Mouse (Mus musculus): Measurements from ENCODE around the gene Lcn10. TPM values are rescaled to one million over a fixed set of nuclear protein-coding genes. Genes with fewer than 3 reads are reported as not detected.

Lcn10 gene
- polyA plus RNA-seq (2015; fragmentation: Nextera tagmentation; extraction: Ambion mirVana): not detected in 2 replicates

DNA sequence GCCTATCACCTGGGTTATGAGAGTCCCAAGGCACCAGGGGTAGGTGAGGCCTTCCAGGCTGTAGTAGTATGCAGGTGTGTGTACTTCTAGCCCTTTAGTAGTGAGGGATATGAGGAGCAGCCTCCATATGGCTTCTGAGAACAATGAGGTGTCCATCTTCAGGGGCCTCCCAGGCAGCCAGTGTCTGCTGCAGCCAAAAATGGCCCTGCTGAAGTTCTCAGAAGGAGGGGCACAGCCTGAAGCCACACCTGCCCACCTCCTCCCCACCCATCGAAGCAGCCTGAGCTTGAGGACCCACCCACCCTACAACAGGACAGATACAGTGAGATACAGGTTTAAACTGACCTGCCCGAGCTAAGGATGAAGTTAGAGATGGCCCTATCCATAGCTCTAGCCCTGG is at the start of gene Lcn10:
Lcn10 (plus strand) TSS at position 301 of the 400 bp plus-strand sequence.
- H3K4me1 ChIP-seq: no peaks in the 10 kb centered on the region

DNA sequence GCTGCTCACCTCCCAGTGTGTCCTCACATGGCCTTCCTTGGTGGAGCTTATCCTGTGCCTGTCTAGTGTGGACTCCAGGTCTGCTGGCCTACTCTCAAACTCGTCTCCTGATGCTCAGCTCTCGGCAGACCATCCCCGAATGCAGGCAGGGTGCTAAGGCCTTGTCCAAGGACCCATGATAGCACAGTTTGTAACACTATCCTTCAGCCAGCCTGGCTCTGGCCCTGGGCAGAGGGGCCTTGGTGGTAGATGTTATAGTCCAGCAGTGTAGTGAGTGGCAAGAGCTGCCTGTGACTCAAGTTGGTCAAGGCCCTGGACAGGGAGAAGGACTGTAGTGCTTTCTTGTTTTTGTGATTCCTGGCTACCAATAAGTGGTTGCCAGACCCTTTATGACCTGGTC is 48.9 kb upstream of the Lcn10 start:
- Histone ChIP-seq H3K9ac (no peak overlapping the region), H3K27me3 (no peaks in the 10 kb centered on the region), H3K27ac (no peak overlapping the region), H3K36me3 (ENCODE audit: poor library complexity, severe bottlenecking) (no peaks in the 10 kb centered on the region), H3K4me1 (no peaks in the 10 kb centered on the region), H3K4me2 (no peak overlapping the region), H3K9me3 (replicated peaks) (no peaks in the 10 kb centered on the region), H3K4me3 (no peak overlapping the region)
- ATAC-seq: no peak
- 73% methylated on average over 3 of the region's 3 CpGs for WGBS

More for the DNA sequence above, at the start of gene Lcn10:
- Histone ChIP-seq H3K4me2 (no peak within 1 kb of the TSS), H3K27me3 (peaks cover 2% of the 10 kb centered on the region; the same call in 1 of the 2 replicates), H3K9me3 (replicated peaks) (no peaks in the 10 kb centered on the region), H3K4me3 (no peak within 1 kb of the TSS), H3K27ac (no peak within 1 kb of the TSS), H3K36me3 (ENCODE audit: poor library complexity, severe bottlenecking) (no peaks in the 10 kb centered on the region), H3K9ac (no peak within 1 kb of the TSS)
- ATAC-seq: no peak
- WGBS: 74% methylated on average over 2 of the region's 2 CpGs

DNA sequence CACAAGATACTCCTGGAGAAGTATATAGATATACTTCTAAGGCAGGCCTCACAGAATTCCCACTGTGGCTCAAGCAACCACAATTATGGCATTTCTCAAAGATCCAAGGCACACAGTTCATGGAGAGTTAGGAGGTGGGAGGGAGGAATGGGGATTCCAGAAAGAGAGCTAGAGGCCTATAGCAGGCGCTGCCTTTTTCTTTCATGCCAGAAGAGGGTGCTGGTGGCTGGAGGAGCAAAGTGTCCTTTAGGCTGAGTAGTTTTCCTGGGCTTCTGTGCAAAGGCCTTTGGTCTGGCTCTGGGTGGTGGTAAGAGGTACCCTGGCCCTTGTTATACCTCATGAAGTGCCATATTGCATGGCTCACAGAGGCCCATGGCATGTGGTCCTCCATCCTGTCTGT is 48.5 kb upstream of the Lcn10 start:
- 43% methylated on average over 1 of the region's 1 CpGs for WGBS
- H3K4me1 ChIP-seq: no peaks in the 10 kb centered on the region
- no peaks in the 10 kb centered on the region for H3K9me3 ChIP-seq (replicated peaks)
- no peak overlapping the region for H3K27ac ChIP-seq
- no peak overlapping the region for H3K4me3 ChIP-seq
- H3K27me3 ChIP-seq: no peaks in the 10 kb centered on the region
- ATAC-seq: no peak
- no peak overlapping the region for H3K4me2 ChIP-seq
- H3K9ac ChIP-seq: no peak overlapping the region
- H3K36me3 ChIP-seq (ENCODE audit: poor library complexity, severe bottlenecking): no peaks in the 10 kb centered on the region

DNA sequence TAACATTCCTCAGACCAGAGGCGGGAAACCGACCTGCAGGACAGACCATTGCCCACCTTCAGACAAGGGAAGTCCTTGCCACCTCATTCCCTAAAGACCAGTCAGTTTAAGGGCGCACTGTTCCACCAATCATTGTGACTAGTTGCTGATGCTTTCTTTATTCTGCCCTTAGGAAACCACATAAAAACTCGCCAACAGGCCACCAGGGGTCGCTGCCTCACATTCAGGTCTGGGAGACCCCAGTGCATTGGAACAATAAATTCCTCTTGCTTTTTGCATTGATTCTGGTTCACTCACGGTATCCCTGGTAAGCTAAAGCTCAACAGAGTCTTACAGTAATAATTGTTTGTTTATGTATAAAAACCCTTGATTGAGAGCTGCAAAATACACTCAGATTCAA is 42.6 kb upstream of the Lcn10 start:
- Histone ChIP-seq H3K27ac (no peak overlapping the region), H3K9me3 (replicated peaks) (no peaks in the 10 kb centered on the region), H3K9ac (no peak overlapping the region), H3K36me3 (ENCODE audit: poor library complexity, severe bottlenecking) (no peaks in the 10 kb centered on the region), H3K4me3 (no peak overlapping the region), H3K4me2 (no peak overlapping the region), H3K27me3 (no peaks in the 10 kb centered on the region), H3K4me1 (no peaks in the 10 kb centered on the region)
- 15% methylated on average over 6 of the region's 6 CpGs for WGBS
- ATAC-seq: no peak

DNA sequence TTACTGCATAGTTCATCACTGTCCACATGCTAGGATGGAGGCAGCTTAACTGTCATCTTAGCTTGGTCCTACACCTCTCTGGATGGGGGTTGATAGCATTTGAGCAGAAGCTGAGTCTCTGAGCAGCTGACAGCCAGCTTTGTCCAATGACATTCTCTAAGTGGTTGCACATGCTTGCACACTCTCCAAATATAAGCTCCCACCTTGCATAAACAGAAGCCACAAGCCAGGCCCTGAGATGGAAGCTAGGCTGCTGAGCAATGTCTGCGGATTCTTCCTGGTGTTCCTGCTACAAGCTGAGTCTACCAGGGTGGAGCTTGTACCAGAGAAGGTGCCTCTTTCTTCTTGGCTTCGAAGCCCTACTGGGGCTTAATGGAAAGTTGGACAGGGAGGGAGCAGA is 29.6 kb upstream of the Lcn10 start, which contains the start of gene Lcn8:
Lcn8 (plus strand) TSS at position 219 of the 400 bp plus-strand sequence.
- Histone ChIP-seq H3K4me3 (no peak within 1 kb of the TSS), H3K4me2 (no peak within 1 kb of the TSS), H3K9me3 (replicated peaks) (no peaks in the 10 kb centered on the region), H3K27me3 (no peaks in the 10 kb centered on the region), H3K9ac (no peak within 1 kb of the TSS), H3K27ac (no peak within 1 kb of the TSS), H3K36me3 (ENCODE audit: poor library complexity, severe bottlenecking) (no peaks in the 10 kb centered on the region), H3K4me1 (no peaks in the 10 kb centered on the region)
- no peak for ATAC-seq
- WGBS: 79% methylated on average over 2 of the region's 2 CpGs

DNA sequence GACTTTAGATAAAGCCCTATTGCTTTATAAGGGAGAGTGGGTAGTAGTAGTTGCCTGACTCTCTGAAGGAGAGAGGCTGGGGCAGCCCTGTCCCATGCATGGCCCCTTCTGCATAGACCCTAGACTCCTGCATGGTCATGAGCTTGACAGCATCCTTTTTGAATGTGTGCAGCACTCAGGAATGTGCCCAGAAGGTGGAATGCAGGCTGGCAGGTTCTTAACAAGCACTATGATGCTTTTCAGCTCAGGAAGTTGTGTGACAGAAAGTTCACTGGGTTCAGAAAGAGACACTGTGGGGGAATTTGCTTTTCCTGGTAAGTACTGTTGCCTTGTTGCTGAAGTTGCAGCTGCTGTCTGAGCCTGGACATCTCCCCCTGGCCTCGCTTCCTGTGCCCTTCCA is 28.0 kb upstream of the Lcn10 start:
- Histone ChIP-seq H3K27me3 (no peaks in the 10 kb centered on the region), H3K4me1 (no peaks in the 10 kb centered on the region), H3K9ac (no peak overlapping the region), H3K4me2 (no peak overlapping the region), H3K4me3 (no peak overlapping the region), H3K9me3 (replicated peaks) (no peaks in the 10 kb centered on the region), H3K27ac (no peak overlapping the region), H3K36me3 (ENCODE audit: poor library complexity, severe bottlenecking) (no peaks in the 10 kb centered on the region)
- WGBS: 71% methylated on average over 1 of the region's 1 CpGs
- no peak for ATAC-seq

DNA sequence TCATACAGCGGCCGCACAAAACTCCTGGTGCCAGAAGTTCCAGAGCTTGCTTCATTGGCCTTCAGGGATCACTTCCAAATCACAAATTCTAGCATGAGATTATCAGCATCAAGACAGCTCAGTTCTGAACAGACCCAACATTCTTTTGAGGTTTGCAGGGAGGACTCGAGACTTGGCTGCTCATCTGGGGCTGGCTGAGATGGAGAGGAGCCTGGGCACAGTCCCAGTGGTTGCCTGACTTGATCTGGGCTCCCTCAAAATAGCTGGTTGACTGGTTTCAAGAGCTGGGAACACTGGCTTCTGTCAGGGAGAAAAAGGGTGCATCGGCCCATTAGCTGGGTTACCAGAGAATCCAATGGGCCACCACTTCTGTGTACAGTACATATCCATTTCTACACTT is 25.8 kb upstream of the Lcn10 start:
- no peaks in the 10 kb centered on the region for H3K4me1 ChIP-seq
- no peaks in the 10 kb centered on the region for H3K9me3 ChIP-seq (replicated peaks)
- no peaks in the 10 kb centered on the region for H3K27me3 ChIP-seq
- 82% methylated on average over 4 of the region's 4 CpGs for WGBS
- H3K36me3 ChIP-seq (ENCODE audit: poor library complexity, severe bottlenecking): no peaks in the 10 kb centered on the region
- H3K4me2 ChIP-seq: no peak overlapping the region
- H3K27ac ChIP-seq: no peak overlapping the region
- H3K9ac ChIP-seq: no peak overlapping the region
- ATAC-seq: no peak
- H3K4me3 ChIP-seq: no peak overlapping the region

DNA sequence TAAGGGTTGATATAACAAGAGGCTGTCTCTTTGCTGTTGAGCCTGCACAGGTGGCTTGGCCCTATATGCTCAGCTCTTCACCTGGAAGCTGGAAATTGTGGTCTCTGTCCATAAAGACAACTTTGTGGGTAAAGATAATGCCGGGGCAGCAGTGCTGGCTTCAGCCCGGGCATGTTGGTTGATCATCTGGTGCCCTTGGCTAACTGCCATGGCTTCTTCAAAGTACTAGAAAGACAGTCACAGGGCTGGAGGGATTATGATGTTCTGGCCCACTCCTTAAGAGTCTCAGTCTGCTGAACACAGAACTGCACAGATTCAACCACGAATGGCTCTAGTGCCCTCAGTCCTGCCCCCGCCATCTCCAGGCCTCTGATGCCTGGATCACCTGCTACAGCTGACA is 25.3 kb upstream of the Lcn10 start:
- ATAC-seq: no peak
- 82% methylated on average over 4 of the region's 4 CpGs for WGBS
- no peak overlapping the region for H3K4me3 ChIP-seq

DNA sequence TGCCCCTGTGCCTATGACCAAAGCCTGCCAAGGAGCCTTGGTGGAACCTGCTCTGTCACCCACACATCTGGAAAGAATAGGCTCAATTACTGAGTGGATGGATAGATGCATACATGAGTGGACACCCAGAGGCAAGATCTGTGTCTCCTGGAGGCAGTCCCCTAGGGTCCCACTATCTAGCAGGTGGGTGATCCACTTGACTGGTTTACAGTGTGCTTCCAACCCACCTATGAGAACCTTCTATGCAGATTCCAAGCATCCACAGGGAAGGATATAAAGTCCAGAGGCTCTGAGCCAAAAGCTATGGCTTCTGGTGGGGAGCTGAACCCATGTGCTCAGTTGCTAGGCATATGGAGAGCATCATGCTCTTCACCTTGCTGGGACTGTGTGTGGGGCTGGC is 24.9 kb upstream of the Lcn10 start, which contains the start of gene Lcn5:
Lcn5 (plus strand) TSS at position 301 of the 400 bp plus-strand sequence.
- Histone ChIP-seq H3K9me3 (replicated peaks) (no peaks in the 10 kb centered on the region), H3K9ac (no peak within 1 kb of the TSS), H3K4me2 (no peak within 1 kb of the TSS), H3K27me3 (no peaks in the 10 kb centered on the region), H3K36me3 (ENCODE audit: poor library complexity, severe bottlenecking) (no peaks in the 10 kb centered on the region), H3K27ac (no peak within 1 kb of the TSS), H3K4me1 (no peaks in the 10 kb centered on the region), H3K4me3 (no peak within 1 kb of the TSS)
- ATAC-seq: no peak

More for the DNA sequence above, 25.3 kb upstream of the Lcn10 start:
- no peak overlapping the region for H3K9ac ChIP-seq
- no peaks in the 10 kb centered on the region for H3K36me3 ChIP-seq (ENCODE audit: poor library complexity, severe bottlenecking)
- no peak overlapping the region for H3K27ac ChIP-seq
- H3K27me3 ChIP-seq: no peaks in the 10 kb centered on the region
- no peak overlapping the region for H3K4me2 ChIP-seq
- H3K9me3 ChIP-seq (replicated peaks): no peaks in the 10 kb centered on the region
- no peaks in the 10 kb centered on the region for H3K4me1 ChIP-seq

DNA sequence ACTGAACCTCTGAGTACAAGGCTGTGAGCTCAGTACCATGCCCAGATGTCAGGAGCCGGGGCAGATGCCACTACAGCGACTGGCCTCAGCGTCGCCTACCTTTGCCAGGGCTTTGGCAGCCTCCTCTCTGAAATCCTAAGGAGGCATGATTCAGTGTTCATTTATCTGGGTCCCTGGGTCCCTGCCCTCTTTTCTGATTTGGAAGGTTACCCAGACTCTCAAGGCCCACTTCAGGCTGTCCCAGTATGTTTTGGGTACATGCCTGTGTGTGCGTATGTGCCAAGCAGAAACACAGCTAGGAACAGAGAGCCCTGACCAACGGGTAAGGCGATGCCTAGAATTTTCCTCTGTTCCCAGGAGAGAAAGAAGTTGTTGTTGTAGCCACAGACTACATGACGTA is 22.2 kb upstream of the Lcn10 start:
- Histone ChIP-seq H3K4me3 (no peak overlapping the region), H3K9me3 (replicated peaks) (no peaks in the 10 kb centered on the region), H3K27me3 (no peaks in the 10 kb centered on the region), H3K4me1 (no peaks in the 10 kb centered on the region), H3K27ac (no peak overlapping the region), H3K9ac (no peak overlapping the region), H3K36me3 (ENCODE audit: poor library complexity, severe bottlenecking) (no peaks in the 10 kb centered on the region), H3K4me2 (no peak overlapping the region)
- no peak for ATAC-seq
- WGBS: 89% methylated on average over 8 of the region's 8 CpGs

DNA sequence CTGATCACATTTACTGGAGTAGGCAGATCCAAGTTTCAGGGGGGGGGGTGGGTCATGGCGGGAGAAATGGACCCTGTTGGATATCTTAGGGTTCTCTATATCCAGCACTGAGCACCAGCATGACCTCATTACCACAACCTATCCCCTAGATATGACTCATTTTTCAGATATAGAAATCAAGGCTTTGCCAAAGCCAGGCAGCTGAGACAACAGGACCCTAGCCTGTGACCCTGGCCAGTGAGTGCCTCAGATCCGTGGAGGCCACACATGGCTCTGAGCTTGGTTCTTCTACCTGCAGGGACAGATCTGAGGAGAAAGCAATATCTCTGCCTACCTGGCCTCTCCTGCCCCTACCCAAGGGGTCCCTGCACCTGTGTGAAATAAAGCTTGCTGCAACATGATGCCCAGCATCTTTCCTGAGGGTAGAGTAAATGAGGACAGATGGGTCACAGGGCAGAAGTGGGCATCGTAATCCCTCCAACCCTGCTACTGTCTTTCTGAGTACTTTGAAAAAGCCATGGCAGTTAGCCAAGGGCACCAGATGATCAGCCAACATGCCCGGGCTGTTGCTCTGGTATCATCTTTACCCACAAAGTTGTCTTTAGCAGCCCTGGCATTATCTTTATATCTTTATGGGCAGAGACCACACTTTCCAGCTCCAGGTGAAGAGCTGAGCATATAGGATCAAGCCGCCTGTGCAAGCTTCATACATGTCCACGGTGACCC is 21.1 kb upstream of the Lcn10 start:
- no peak overlapping the region for H3K9ac ChIP-seq
- H3K27me3 ChIP-seq: no peaks in the 10 kb centered on the region
- no peaks in the 10 kb centered on the region for H3K4me1 ChIP-seq
- H3K9me3 ChIP-seq (replicated peaks): no peaks in the 10 kb centered on the region
- H3K36me3 ChIP-seq (ENCODE audit: poor library complexity, severe bottlenecking): no peaks in the 10 kb centered on the region
- no peak overlapping the region for H3K4me3 ChIP-seq
- no peak overlapping the region for H3K27ac ChIP-seq
- ATAC-seq: no peak
- H3K4me2 ChIP-seq: no peak overlapping the region
- 83% methylated on average over 6 of the region's 6 CpGs for WGBS

DNA sequence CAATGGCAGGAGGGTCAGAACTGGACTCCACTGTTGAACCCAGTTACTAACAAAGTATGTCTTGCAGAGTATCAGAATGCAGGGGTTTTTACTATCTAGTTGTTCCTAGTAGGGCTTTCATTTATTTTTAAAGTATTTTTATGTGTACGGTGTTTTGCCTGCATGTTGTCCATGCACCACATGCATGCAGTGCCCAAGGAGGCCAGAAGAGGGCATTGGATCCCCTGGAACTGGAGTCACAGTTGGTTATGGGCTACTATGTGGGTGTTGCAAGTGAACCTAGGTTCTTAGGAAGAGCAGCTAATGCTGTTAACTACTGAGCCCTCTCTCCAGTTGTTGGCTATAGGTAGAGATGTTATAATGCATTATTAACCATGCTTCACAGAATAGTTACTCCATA is 19.0 kb upstream of the Lcn10 start:
- H3K9ac ChIP-seq: no peak overlapping the region
- no peak overlapping the region for H3K4me3 ChIP-seq
- H3K4me1 ChIP-seq: no peaks in the 10 kb centered on the region
- H3K4me2 ChIP-seq: no peak overlapping the region
- no peaks in the 10 kb centered on the region for H3K27me3 ChIP-seq
- WGBS: 81% methylated on average over 1 of the region's 1 CpGs
- H3K9me3 ChIP-seq (replicated peaks): no peaks in the 10 kb centered on the region
- no peak overlapping the region for H3K27ac ChIP-seq
- no peaks in the 10 kb centered on the region for H3K36me3 ChIP-seq (ENCODE audit: poor library complexity, severe bottlenecking)
- no peak for ATAC-seq

DNA sequence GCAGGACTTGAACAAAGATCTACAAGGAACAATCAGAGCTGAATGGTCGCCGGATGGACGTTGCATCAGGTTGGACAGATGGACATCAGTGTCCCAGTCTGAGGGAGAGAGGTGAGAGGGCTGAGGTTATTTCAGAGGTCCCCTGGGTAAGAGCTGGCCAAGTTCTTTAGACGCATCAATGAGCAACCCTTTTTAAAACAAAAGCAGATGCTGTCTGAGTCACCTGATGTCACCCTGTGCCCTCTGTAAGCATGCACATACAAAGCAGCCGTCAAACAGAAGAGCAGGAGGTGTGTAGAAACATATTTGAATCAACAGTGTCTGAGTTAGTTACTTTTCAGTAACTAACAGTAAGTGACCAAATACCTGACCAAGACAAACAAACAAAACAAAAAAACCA is 18.4 kb upstream of the Lcn10 start:
- H3K27me3 ChIP-seq: no peaks in the 10 kb centered on the region
- no peak overlapping the region for H3K4me3 ChIP-seq
- H3K4me2 ChIP-seq: no peak overlapping the region
- 87% methylated on average over 5 of the region's 5 CpGs for WGBS
- no peak for ATAC-seq
- no peak overlapping the region for H3K9ac ChIP-seq
- H3K4me1 ChIP-seq: no peaks in the 10 kb centered on the region
- no peak overlapping the region for H3K27ac ChIP-seq
- no peaks in the 10 kb centered on the region for H3K9me3 ChIP-seq (replicated peaks)
- no peaks in the 10 kb centered on the region for H3K36me3 ChIP-seq (ENCODE audit: poor library complexity, severe bottlenecking)

Data from forebrain, embryonic 13.5 days (tissue).